Mouse (Mus musculus) olfactory bulb, adult 2 months (tissue): ENCODE measurements around the gene Mettl16. TPM values are rescaled to one million over a fixed set of nuclear protein-coding genes. Genes with fewer than 3 reads are reported as not detected.

Source experiments
- H3K27ac ChIP-seq: fragments of 200-500 bp; 2 replicates; pipeline ENCODE4 v1.5.1; 2012; ENCODE audit warnings: low read depth, low read length; ENCODE audit not compliant: insufficient read depth
- H3K4me1 ChIP-seq: fragments of 200-500 bp; 2 replicates; pipeline ENCODE4 v1.6.1; 2012; ENCODE audit warnings: low read length; ENCODE audit not compliant: control insufficient read depth, insufficient read depth
- H3K4me3 ChIP-seq: fragments of 200-500 bp; 2 replicates; pipeline ENCODE4 v1.5.1; 2012; ENCODE audit warnings: mild to moderate bottlenecking, low read depth, low read length, moderate library complexity; ENCODE audit not compliant: insufficient read depth
- CTCF ChIP-seq: fragments of 200-500 bp; IDR thresholded peaks from 2 replicates; pipeline ENCODE4 v1.5.1; 2012; ENCODE audit warnings: low read depth, mild to moderate bottlenecking, low read length, moderate library complexity; ENCODE audit not compliant: insufficient read depth
- POLR2A ChIP-seq: fragments of 200-500 bp; IDR thresholded peaks from 2 replicates; pipeline ENCODE4 v1.6.1; 2012; ENCODE audit warnings: mild to moderate bottlenecking, low read depth, low read length, moderate library complexity; ENCODE audit not compliant: insufficient read depth
- WGBS: fragments of 180-500 bp; shearing (Covaris S2); methylation state at CpG from one replicate; pipeline ENCODE4 v1.1.7; 2018; 5-methylcytosine and 5-hydroxymethylcytosine counted together
- polyA plus RNA-seq: library from polyadenylated mRNA; stranded (reverse); fragments of >200 nt; gene quantifications from 2 replicates; pipeline ENCODE4 v1.2.4, GENCODE M21; 2012; ENCODE audit warnings: low replicate concordance; ENCODE audit not compliant: missing spikeins, insufficient read depth, insufficient read length

The Mettl16 gene
- polyA plus RNA-seq, 1 experiment: not detected

GRCm38 (mm10) chr11:74850998-74851661, 80.5 kb downstream of the Mettl16 start:
- H3K4me3 ChIP-seq: no peak overlapping the region
- H3K27ac ChIP-seq: no peak overlapping the region
- H3K4me1 ChIP-seq: peaks cover 4% of the 10 kb centered on the region; the same call in 1 of the 2 replicates
- TF ChIP-seq CTCF: no peak
- no peak for TF ChIP-seq POLR2A
- WGBS: 90% methylated on average over 14 of the region's 14 CpGs

DNA sequence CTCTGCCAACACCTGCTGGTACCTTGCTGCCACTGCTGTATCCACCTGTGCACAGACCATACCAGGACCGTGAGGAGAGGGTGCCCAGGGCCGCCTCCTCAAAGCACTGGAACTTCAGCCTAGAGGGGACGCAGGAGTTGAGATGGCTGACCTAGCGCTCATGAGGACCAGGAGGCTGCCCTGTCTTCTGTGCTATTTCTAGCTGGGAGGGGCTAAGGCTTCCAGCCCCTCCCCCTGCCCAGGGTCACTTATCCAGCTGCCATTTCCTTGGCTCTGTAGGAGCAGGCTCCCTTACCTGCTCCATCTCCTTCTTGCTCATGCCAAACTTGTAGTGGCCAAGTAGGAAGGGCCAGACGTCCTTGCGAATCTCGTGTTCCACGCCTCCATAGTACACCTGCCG, 87.1 kb downstream of the Mettl16 start:
- Histone ChIP-seq H3K4me3 (no peak overlapping the region), H3K27ac (no peak overlapping the region), H3K4me1 (no peaks in the 10 kb centered on the region)
- WGBS: 93% methylated on average over 9 of the region's 9 CpGs
- TF ChIP-seq CTCF (no peak), POLR2A (no peak)

DNA sequence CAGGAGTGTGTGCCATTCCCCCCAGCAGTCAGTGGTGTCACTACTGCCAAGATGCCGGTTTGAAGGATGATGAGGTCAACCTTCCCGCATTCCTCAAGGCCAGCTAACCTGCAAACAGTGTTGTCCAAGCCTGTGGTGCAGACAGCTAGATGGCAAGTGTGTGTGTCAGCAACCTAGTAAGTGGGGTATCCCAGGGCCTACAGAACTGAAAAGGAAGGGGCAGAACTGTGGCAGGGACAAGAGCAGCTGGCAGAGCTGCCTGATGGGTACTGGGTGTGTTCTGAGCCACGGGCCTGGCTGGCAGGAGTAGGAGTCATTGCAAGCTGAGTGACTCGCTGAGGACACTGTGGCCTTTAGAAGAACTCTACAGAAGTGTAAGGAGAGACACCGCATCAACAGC, 91.5 kb downstream of the Mettl16 start:
- 83% methylated on average over 5 of the region's 5 CpGs for WGBS
- Histone ChIP-seq H3K27ac (no peak overlapping the region), H3K4me3 (no peak overlapping the region), H3K4me1 (0 out of 2 replicates have a peak, but pooled peaks cover 4% of the 10 kb centered on the region)
- no peak for TF ChIP-seq POLR2A
- TF ChIP-seq CTCF: no peak

DNA sequence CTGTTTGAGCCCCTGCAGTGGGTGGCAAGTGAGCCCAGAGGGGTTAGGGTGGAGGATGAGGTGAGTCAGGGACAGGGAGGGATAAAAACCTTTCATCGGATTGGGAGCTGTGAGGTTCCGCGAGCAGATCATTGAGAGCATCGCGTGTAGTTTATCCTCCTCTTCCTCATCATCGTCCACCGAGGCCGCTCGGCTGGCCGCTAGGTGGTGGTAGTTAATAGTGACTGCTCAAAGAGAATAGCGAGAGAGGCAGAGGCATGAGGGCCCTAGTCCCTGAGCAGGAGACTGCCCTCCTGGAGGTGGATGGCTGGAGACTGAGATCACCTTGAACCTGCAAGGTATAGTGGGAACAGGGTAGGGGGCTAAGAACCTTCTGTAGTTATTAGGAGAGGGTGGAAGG, 92.8 kb downstream of the Mettl16 start:
- 0 out of 2 replicates have a peak, but pooled peaks cover 5% of the 10 kb centered on the region for H3K4me1 ChIP-seq
- TF ChIP-seq POLR2A (no peak), CTCF (no peak)
- H3K4me3 ChIP-seq: no peak overlapping the region
- no peak overlapping the region for H3K27ac ChIP-seq
- 46% methylated on average over 11 of the region's 11 CpGs for WGBS

- TF ChIP-seq POLR2A (no peak), CTCF (no peak)
- H3K27ac ChIP-seq: no peak overlapping the region
- 0 out of 2 replicates have a peak, but pooled peaks cover 5% of the 10 kb centered on the region for H3K4me1 ChIP-seq
- H3K4me3 ChIP-seq: no peak overlapping the region
- 89% methylated on average over 9 of the region's 9 CpGs for WGBS
Measured at GRCm38 (mm10) chr11:74864421-74864820, 93.8 kb downstream of the Mettl16 start.

GRCm38 (mm10) chr11:74865252-74865651, 94.6 kb downstream of the Mettl16 start:
- WGBS: 86% methylated on average over 9 of the region's 9 CpGs
- Histone ChIP-seq H3K4me1 (0 out of 2 replicates have a peak, but pooled peaks cover 5% of the 10 kb centered on the region), H3K4me3 (no peak overlapping the region), H3K27ac (no peak overlapping the region)
- TF ChIP-seq CTCF: no peak
- TF ChIP-seq POLR2A: no peak

GRCm38 (mm10) chr11:74866640-74867039, 96.0 kb downstream of the Mettl16 start:
- TF ChIP-seq POLR2A: no peak
- no peak for TF ChIP-seq CTCF
- no peak overlapping the region for H3K27ac ChIP-seq
- H3K4me1 ChIP-seq: peaks cover 15% of the 10 kb centered on the region
- 57% methylated on average over 4 of the region's 4 CpGs for WGBS
- H3K4me3 ChIP-seq: no peak overlapping the region

DNA sequence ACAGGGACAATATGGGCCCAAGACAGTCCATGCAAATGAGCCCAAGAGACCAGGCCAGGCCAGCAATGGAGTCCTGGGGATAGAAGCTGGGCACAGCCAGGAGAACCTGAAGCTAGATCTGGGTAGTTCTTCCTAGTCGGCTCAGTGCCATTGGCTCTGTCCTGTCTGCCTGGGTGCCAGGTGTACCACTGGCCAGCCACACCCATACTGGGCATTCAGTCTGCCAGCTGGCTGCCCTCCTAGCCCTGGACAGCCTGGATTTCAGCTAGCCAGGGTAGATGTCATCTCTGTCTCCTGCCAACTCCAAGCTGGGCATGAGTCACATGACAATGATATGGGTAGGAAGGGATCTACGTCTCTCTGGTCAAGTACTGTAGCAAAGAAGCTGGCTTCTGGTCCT, 96.6 kb downstream of the Mettl16 start:
- H3K4me3 ChIP-seq: no peak overlapping the region
- H3K27ac ChIP-seq: no peak overlapping the region
- H3K4me1 ChIP-seq: peaks cover 15% of the 10 kb centered on the region
- no peak for TF ChIP-seq POLR2A
- TF ChIP-seq CTCF: no peak
- 77% methylated on average over 2 of the region's 2 CpGs for WGBS

DNA sequence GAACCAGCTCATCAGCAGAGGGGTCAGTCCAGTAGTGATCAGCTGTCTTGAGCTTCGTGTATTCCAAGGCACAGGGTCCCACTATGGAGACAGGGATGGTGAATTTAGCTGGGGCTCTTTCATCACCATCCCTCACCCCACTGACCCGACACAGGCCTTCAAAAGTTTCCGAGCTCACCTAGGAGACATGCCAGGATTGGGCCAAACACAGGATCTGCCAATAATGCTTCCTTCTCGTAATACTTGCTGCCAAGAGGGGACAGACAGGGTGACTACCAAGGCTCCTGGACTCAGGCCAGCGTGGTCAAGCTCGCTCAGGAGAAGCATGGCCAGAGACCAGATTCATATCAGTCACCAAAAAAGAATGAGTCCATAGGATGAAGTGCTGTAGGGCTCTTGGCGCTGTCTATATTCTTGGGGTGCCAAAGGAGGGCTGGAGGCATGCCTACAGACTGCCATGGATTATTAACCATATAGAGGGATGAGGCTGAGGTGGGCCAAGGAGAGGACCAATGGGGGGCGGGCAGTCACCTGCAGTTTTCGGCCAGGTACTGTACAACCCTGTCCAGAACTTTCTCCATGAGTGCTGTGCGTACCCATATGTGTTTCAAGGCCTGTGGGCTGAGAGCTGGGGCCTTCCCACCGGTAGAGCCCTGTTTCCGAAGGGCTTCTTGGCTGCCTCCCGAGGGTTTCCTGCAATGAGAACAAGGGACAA, 97.6 kb downstream of the Mettl16 start:
- WGBS: 85% methylated on average over 13 of the region's 13 CpGs

More for the DNA sequence above, 97.6 kb downstream of the Mettl16 start:
- peaks cover 15% of the 10 kb centered on the region for H3K4me1 ChIP-seq
- TF ChIP-seq CTCF (no peak), POLR2A (no peak)
- no peak overlapping the region for H3K4me3 ChIP-seq
- no peak overlapping the region for H3K27ac ChIP-seq
